Mouse (Mus musculus): ENCODE data around the gene Eml5. TPM values are rescaled to one million over a fixed set of nuclear protein-coding genes. Genes with fewer than 3 reads are reported as not detected.

Eml5 gene
- total and polyA plus RNA-seq, 3 experiments = 1.7 to 28.9 (median 12.0) TPM

GRCm38 (mm10) chr12:98910096-98910495 is 8.8 kb upstream of the Eml5 start:
- DNase-seq (ENCODE audit: low spot score) (no peak), ATAC-seq (ENCODE audit: extremely low read depth, insufficient number of reproducible peaks, low FRiP score, poor library complexity, severe bottlenecking) (no peak)
- Histone ChIP-seq H3K4me1 (ENCODE audit: insufficient read depth, low read depth, low read length) (no peaks in the 10 kb centered on the region), H3K9me3 (replicated peaks) (no peaks in the 10 kb centered on the region), H3K36me3 (replicated peaks) (no peaks in the 10 kb centered on the region), H3K4me3 (ENCODE audit: low read depth, low read length) (no peak overlapping the region), H3K27me3 (ENCODE audit: insufficient read depth, low read length) (peaks cover 14% of the 10 kb centered on the region)
- TF ChIP-seq POLR2AphosphoS5 (IDR thresholded peaks at IDR 0.05; ENCODE audit: insufficient replicate concordance, low read depth, low read length) = no peak
- TF ChIP-seq TAL1 (conservative IDR thresholded peaks at IDR 0.05; ENCODE audit: low read depth, low read length) = no peak
- TF ChIP-seq GATA2 (IDR thresholded peaks at IDR 0.05; ENCODE audit: borderline replicate concordance, low read depth, low read length) = no peak
- no peak for TF ChIP-seq GATA1 (IDR thresholded peaks at IDR 0.05; ENCODE audit: borderline replicate concordance, low read length)
- no peak for TF ChIP-seq CTCF (IDR thresholded peaks at IDR 0.05; ENCODE audit: low read depth, low read length)

- no peak overlapping the region for H3K4me3 ChIP-seq (ENCODE audit: low read depth, low read length)
Observed at GRCm38 (mm10) chr12:98905466-98905865, 4.2 kb upstream of the Eml5 start.

GRCm38 (mm10) chr12:98900341-98900880 is 873 bp downstream of the Eml5 start:
- DNase-seq (ENCODE audit: low spot score) = peak; percentile 32
- Histone ChIP-seq H3K4me3 (ENCODE audit: low read depth, low read length) (peak overlapping the region; percentile 88), H3K27me3 (ENCODE audit: insufficient read depth, low read length) (peaks cover 6% of the 10 kb centered on the region), H3K4me1 (ENCODE audit: insufficient read depth, low read depth, low read length) (peaks cover 19% of the 10 kb centered on the region), H3K9me3 (replicated peaks) (no peaks in the 10 kb centered on the region), H3K36me3 (replicated peaks) (no peaks in the 10 kb centered on the region)
- TF ChIP-seq GATA1 (IDR thresholded peaks at IDR 0.05; ENCODE audit: borderline replicate concordance, low read length) = no peak
- TF ChIP-seq CTCF (IDR thresholded peaks at IDR 0.05; ENCODE audit: low read depth, low read length) = no peak
- TF ChIP-seq GATA2 (IDR thresholded peaks at IDR 0.05; ENCODE audit: borderline replicate concordance, low read depth, low read length) = no peak
- no peak for TF ChIP-seq TAL1 (conservative IDR thresholded peaks at IDR 0.05; ENCODE audit: low read depth, low read length)
- TF ChIP-seq POLR2AphosphoS5 (IDR thresholded peaks at IDR 0.05; ENCODE audit: insufficient replicate concordance, low read depth, low read length) = no peak
- no peak for ATAC-seq (ENCODE audit: extremely low read depth, insufficient number of reproducible peaks, low FRiP score, poor library complexity, severe bottlenecking)

More at GRCm38 (mm10) chr12:98905466-98905865, 4.2 kb upstream of the Eml5 start:
- H3K4me1 ChIP-seq (ENCODE audit: insufficient read depth, low read depth, low read length) = peaks cover 10% of the 10 kb centered on the region
- H3K36me3 ChIP-seq (replicated peaks) = no peaks in the 10 kb centered on the region
- TF ChIP-seq TAL1 (conservative IDR thresholded peaks at IDR 0.05; ENCODE audit: low read depth, low read length) (no peak), CTCF (IDR thresholded peaks at IDR 0.05; ENCODE audit: low read depth, low read length) (no peak), GATA2 (IDR thresholded peaks at IDR 0.05; ENCODE audit: borderline replicate concordance, low read depth, low read length) (no peak), GATA1 (IDR thresholded peaks at IDR 0.05; ENCODE audit: borderline replicate concordance, low read length) (no peak), POLR2AphosphoS5 (IDR thresholded peaks at IDR 0.05; ENCODE audit: insufficient replicate concordance, low read depth, low read length) (no peak)
- peaks cover 21% of the 10 kb centered on the region for H3K27me3 ChIP-seq (ENCODE audit: insufficient read depth, low read length)
- ATAC-seq (ENCODE audit: extremely low read depth, insufficient number of reproducible peaks, low FRiP score, poor library complexity, severe bottlenecking) (no peak), DNase-seq (ENCODE audit: low spot score) (no peak)
- H3K9me3 ChIP-seq (replicated peaks) = no peaks in the 10 kb centered on the region

- Histone ChIP-seq H3K36me3 (replicated peaks) (no peaks in the 10 kb centered on the region), H3K4me1 (ENCODE audit: insufficient read depth, low read depth, low read length) (peaks cover 19% of the 10 kb centered on the region), H3K9me3 (replicated peaks) (no peaks in the 10 kb centered on the region), H3K4me3 (ENCODE audit: low read depth, low read length) (no peak overlapping the region), H3K27me3 (ENCODE audit: insufficient read depth, low read length) (peaks cover 6% of the 10 kb centered on the region)
- ATAC-seq (ENCODE audit: extremely low read depth, insufficient number of reproducible peaks, low FRiP score, poor library complexity, severe bottlenecking) = no peak
- no peak for DNase-seq (ENCODE audit: low spot score)
- TF ChIP-seq POLR2AphosphoS5 (IDR thresholded peaks at IDR 0.05; ENCODE audit: insufficient replicate concordance, low read depth, low read length) (no peak), GATA1 (IDR thresholded peaks at IDR 0.05; ENCODE audit: borderline replicate concordance, low read length) (no peak), GATA2 (IDR thresholded peaks at IDR 0.05; ENCODE audit: borderline replicate concordance, low read depth, low read length) (no peak)
Observed at GRCm38 (mm10) chr12:98899676-98900075, 1.6 kb downstream of the Eml5 start.

GRCm38 (mm10) chr12:98896761-98897160 is 4.5 kb downstream of the Eml5 start:
- no peak for TF ChIP-seq GATA2 (IDR thresholded peaks at IDR 0.05; ENCODE audit: borderline replicate concordance, low read depth, low read length)
- no peak for TF ChIP-seq POLR2AphosphoS5 (IDR thresholded peaks at IDR 0.05; ENCODE audit: insufficient replicate concordance, low read depth, low read length)
- Histone ChIP-seq H3K4me1 (ENCODE audit: insufficient read depth, low read depth, low read length) (peaks cover 17% of the 10 kb centered on the region), H3K9me3 (replicated peaks) (no peaks in the 10 kb centered on the region), H3K27me3 (ENCODE audit: insufficient read depth, low read length) (no peaks in the 10 kb centered on the region), H3K36me3 (replicated peaks) (no peaks in the 10 kb centered on the region), H3K4me3 (ENCODE audit: low read depth, low read length) (no peak overlapping the region)
- no peak for ATAC-seq (ENCODE audit: extremely low read depth, insufficient number of reproducible peaks, low FRiP score, poor library complexity, severe bottlenecking)
- no peak for DNase-seq (ENCODE audit: low spot score)

- Histone ChIP-seq H3K4me3 (ENCODE audit: low read depth, low read length) (no peak overlapping the region), H3K36me3 (replicated peaks) (no peaks in the 10 kb centered on the region), H3K27me3 (ENCODE audit: insufficient read depth, low read length) (no peaks in the 10 kb centered on the region), H3K9me3 (replicated peaks) (no peaks in the 10 kb centered on the region), H3K4me1 (ENCODE audit: insufficient read depth, low read depth, low read length) (no peaks in the 10 kb centered on the region)
- ATAC-seq (ENCODE audit: extremely low read depth, insufficient number of reproducible peaks, low FRiP score, poor library complexity, severe bottlenecking) (peak; percentile 50; the same call in 1 of the 2 replicates), DNase-seq (ENCODE audit: low spot score) (no peak)
- TF ChIP-seq GATA1 (IDR thresholded peaks at IDR 0.05; ENCODE audit: borderline replicate concordance, low read length) (no peak), GATA2 (IDR thresholded peaks at IDR 0.05; ENCODE audit: borderline replicate concordance, low read depth, low read length) (no peak), POLR2AphosphoS5 (IDR thresholded peaks at IDR 0.05; ENCODE audit: insufficient replicate concordance, low read depth, low read length) (no peak), CTCF (IDR thresholded peaks at IDR 0.05; ENCODE audit: low read depth, low read length) (no peak), TAL1 (conservative IDR thresholded peaks at IDR 0.05; ENCODE audit: low read depth, low read length) (no peak)
Observed at GRCm38 (mm10) chr12:98884515-98884914, 16.8 kb downstream of the Eml5 start.

Data from G1E (cell line).